Mouse (Mus musculus): ENCODE results near the gene Gm11127.
"Not testable (repeated sequence)": the region's sequence is repeated elsewhere in the genome, so short reads cannot be mapped to it uniquely, and the experiment has no call there.

The Gm11127 gene

DNA sequence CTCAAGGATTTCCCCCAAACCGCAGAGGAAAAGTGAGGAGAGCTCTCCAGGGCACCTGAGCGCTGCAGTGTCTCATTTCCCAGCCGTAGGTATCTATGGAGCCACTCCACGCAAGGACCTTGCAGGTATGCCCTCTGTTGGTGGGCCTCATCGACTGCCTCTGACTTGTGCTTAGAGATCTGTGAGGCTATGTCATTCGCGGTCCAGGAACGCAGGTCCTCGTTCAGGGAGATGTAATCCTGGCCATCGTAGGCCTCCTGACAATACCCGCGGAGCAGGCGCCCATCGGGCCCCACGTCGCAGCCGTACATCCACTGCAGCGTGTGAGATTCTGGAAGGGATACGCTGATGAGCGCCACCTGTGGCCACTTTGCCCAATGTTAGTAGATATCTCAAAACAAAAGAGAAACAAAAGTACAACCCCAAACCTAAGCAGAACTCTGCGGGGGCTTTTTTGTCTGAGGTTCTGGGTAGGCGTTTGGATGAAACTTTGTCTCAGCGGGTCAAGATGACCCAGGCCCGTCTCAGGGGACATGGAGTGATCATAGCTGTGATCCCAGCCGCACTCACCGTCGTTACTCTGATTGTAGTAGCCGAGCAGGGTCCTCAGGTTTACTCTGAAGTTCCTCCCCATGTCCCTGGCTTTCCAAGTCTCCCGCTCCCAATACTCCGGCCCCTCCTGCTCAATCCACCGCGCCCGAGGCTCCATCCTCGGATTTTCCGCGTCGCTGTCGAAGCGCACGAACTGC is 26.4 kb downstream of the Gm11127 start:
- not testable (repeated sequence) for DNase-seq (ENCODE audit: low read depth, low spot score)

DNA sequence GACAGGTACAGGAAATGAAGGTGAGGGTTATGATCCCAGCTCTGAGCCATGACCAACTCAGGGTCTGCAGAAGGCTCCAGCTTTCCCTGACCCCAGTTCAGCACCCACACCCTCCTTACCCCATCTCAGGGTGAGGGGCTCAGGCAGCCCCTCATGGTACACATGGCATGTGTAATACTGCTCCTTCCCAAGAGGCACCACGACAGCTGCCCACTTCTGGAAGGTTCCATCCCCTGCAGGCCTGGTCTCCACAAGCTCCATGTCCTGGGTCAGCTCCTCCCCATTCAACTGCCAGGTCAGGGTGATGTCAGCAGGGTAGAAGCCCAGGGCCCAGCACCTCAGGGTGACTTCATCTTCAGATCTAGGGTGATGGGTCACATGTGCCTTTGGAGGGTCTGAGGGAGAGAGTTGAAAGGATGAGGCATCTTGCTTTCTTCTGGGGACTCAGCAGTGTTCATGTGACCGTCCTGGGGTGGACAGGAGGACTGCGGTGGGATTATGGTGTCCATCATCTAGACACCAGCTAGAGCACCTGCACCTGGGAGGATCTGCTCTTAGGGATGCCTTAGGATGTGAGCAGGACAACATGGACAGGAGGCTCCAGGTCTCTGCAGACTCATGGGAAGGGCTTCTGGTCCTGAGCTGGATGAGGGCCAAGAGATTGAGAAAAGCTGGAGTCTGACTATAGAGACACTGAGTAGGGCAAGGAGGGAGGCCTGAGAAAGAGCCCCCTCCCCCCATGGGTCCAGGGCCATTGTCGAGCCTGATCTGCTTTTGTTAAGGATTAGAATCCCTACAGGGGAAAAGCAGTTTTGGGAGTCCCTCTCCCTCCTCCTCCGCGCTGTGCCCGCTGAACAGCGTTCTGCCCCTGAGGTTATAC is 27.2 kb downstream of the Gm11127 start:
- DNase-seq (ENCODE audit: low read depth, low spot score): not testable (repeated sequence)

DNA sequence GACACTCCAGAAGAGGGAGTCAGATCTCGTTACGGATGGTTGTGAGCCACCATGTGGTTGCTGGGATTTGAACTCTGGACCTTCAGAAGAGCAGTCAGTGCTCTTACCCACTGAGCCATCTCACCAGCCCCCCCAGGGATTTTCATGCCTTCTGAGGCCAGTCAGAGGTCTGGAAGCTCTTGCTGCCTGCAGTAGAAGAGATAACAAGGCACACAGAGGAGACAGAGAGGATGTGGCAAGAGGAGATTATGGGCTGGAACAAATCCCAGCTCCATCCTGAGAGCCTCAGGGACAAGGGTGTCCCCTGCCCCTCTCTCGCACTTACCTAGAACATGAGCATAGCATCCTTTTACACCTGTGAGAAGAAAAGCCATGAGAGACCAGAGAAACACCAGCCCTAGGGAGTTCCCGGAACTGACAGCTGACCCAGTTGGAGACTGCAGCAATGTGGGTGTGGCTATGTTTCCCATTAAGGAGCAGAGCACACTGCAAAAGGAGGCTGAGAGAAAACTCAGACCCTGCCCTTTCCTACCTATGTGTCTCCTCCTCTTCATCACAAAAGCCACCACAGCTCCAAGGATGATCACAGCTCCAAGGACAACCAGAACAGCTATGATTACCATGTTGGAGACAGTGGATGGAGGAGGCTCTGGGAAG is 28.0 kb downstream of the Gm11127 start:
- DNase-seq (ENCODE audit: low read depth, low spot score): not testable (repeated sequence)

DNA sequence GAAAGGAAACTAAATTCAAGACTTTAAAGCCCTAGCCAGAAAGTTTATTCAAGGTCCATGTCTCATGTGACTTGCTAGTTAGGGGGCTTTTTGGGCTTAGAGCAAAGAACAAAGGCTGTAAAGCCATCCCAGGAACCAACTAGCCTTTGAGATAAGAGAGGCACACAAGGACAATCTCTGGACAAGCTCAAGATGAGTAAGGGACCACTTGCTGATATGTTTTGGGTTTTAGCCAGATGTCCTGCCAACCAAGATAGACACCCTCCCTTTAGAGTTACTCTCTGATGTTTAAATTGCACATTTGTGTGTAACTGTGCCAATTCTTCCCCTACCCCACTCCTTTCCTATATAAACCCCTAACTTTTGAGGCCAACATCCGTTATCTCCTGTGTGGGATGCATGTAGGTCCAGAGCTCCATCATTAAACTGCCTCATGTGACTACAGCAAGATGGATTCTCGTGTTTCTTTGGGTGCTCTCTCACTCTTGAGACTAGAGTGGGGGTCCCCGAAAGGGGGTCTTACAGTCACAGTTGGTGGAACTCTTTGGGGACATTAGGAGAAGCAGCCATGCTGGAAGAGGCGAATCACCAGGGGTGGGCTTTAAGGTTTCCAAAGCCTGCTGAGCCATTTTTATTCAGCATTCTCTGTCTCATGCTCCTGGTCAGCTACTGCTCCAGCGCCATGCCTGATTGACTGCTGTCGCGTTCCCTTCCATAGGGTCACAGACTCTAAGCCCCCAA is 29.1 kb downstream of the Gm11127 start:
- no peak for DNase-seq (ENCODE audit: low read depth, low spot score)

DNA sequence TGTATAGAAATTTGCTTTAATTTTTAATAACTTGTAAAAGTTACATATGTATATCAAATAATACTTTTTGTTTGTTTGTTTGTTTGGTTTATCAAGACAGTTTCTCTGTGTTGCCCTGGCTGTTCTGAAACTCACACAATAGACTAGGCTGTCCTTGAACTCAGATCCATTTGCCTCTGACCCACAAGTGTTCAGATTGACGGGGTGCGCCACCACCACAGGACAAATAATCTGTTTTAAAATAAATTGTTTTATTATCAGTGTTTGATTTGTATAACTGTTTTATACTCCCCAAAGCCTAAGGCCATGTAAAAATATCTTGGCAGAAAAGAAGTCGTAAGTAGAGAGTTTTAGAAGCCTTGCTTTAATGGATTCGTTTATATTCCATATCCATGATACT is 30.5 kb downstream of the Gm11127 start:
- DNase-seq (ENCODE audit: low read depth, low spot score): no peak

DNA sequence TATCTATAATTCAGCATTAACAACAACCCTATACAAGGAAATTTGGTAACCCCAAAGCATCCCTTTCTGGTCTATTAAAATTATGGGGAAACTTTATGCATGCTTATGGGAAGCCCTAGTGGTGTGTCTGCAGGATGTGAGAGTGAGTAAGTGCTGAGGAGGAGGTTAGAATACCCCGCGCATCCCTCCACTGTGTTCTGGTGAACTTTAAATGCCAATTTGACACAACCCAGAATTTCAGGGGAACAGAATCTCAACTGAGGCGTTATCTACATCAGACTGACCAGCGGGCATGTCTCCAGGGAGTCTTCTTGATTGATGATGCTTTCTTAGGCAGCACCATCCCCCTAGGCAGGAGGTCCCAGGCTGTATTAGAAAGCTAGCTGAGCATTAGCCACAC is 32.3 kb downstream of the Gm11127 start:
- DNase-seq (ENCODE audit: low read depth, low spot score): no peak

DNA sequence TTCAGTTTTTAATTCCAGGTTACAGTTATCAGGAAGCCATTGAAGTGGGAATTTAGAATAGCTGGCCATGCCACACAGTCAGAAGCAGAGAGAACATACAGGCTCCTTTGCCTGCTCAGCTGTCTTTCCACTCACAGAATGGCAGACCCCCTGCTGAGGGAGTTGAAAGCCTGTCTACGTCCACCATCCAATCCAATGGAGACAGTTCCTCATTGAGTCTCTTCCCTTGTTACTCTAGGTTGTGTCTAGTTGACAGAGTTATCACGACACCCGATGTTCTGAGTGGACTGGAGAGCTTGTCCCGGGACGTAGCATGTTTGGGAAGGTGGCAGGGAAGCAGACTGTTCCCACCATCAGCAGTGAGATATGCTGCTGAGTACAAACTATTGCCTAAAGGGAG is 33.0 kb downstream of the Gm11127 start:
- no peak for DNase-seq (ENCODE audit: low read depth, low spot score)

DNA sequence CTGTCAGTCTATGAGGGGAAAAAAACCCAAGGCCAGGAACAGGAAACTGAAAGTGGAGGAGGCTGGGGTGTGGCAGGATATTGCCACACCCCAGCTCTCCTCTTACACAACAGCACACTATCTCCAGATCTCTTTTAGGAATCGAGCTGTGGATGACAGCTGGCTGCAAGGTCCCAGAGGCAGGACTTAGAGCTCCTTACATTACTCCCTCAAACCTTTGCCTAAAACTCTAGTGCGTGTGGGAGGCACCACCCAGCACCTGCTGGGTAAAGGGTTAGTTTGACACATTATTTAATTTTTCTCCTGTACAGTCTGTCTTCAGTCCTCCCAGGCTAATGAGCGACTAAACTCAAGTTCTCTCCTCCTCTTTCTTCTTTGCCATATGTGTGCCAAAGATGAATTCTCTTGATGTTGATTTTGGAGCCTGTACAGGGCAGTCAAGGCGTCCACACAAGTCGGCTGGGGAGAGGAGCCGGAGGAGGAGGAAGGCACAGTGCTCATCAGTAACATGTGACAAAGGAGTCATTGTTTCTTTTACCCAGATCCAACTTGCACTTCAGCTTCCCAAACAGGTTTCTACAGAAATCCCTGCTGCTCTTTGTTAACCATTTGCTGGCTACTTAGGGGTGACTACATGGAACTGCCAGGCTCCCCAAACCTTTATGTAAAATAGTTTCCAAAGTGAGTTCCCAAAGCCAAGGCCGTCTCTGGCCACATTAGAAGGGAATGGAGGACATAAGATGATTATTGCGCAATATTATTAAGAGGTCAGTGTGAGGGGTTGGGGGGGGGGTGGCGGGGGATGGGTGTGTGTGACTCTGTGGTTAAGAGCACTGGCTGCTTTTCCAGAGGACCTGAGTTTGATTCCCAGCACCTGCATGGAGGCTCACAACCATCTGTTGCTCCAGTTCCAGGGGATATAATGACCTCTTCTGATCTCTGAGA is 34.2 kb downstream of the Gm11127 start:
- no peak for DNase-seq (ENCODE audit: low read depth, low spot score)

DNA sequence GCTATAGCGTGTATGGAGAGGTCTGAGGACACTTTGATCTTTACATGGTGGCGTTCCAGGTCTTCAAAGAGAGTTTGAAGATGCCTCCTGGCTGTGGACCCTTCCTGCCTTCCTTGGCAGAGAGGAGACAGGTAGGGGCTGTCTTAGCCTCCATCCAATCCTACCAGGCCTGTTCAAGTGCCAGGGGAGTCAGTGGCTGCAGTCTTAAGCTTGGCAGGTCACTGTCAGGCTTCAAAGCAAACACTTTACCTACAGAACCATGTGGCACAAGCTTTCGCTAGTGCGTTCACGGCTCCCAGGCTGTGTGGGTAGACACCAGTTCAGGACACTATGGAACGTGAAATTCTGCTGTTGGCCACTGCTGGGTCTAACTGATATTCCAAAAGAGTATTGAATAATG is 35.2 kb downstream of the Gm11127 start:
- no peak for DNase-seq (ENCODE audit: low read depth, low spot score)

DNA sequence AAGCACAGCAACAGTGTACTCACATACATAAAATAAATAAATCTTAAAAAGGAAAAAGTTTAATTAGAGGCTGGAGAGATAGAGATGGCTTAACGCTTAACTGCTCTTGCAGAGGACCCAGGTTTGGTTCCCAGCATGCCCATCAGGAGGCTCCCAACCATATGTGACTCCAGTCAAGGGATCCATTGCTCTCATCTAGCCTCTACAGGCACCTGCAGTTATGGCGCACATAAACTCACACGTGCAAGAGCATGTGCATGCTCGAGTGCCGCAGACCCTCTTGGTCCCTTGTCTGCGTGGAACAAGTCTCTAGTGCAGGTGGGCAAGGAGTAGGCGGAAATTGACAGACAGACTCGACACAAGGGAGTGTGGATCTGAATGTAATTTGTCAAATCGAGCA is 36.1 kb downstream of the Gm11127 start:
- DNase-seq (ENCODE audit: low read depth, low spot score): no peak

DNA sequence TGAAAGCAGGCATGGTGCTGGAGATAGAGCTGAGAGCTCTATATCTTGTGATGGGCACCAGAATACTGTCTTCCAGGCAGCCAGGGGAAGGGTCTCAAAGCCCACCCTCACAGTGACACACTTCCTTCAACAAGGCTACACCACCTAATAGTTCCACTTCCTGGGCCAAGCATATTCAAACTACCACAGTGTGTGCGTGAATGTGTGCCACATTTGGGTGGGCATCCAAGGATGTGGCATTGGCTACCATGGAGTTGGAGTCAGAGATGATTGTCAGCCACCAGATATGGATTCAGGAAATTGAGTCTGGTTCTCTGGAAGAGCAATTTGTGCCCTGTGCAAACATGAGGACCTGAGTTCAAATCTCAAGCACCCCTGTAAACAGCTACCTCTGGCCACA is 36.9 kb downstream of the Gm11127 start:
- DNase-seq (ENCODE audit: low read depth, low spot score): no peak

DNA sequence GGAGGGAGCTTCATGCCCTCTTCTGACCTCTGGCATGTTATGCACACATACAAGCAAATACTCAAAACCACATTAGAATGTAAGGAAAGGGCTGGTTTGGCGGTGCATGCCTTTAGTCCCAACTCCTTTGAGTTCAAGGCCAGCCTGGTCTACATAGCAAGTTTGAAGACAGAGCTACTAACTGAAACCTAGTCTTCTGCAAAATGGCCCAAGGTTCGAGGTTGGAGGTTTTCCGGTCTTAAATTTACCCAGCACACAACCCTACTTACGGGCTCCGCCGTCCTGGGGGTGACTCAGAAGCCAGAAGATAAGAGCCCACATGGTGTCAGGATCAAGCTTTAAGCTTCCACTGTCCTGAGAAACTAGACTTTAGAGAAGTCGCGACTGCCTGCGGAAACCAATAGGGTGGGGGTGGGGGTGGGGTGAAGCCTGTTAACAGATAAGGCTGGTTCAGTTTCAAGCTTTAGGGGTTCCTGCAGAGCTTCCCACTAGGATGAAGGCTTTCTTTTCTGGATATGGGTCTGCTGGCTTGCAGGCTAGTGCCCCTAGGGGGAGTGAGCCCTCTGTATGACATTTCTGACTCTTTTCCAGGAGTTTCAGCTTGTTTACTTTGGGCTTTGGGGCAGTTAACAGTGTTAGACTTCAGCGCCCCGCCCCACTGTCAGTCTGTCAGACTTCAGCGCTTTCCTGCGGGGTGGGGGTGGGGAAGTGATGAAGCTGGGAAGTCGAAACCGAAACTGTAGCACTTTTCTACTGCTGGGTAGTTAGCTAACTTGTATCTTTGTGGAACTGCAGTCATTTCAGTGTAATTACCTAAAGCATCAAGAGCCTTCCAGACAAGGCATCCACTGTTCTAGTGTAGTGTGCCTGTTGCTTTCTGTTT is 37.7 kb downstream of the Gm11127 start, which contains the start of gene H2-T24:
Gene H2-T24 (minus strand): TSS at position 370 of the 883 bp plus-strand sequence.
- DNase-seq (ENCODE audit: low read depth, low spot score): no peak

DNA sequence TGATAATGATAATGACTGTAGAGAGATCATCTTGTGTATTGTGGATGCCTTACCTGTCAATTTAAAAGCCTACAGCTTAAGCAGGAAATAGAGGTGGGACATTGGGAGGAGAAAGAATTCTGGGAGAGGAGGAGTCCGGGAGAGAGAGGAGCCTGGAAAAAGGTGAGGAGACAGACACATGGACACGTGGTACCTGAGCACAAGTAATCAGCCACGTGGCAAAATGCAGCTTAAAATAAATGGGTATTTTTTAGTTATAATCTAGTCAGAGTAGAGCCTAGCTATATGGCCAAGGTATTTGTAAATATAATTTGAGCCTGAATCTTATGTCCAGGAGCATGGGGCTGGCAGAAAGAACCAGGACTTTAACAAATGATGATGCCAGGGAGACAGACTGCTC is 38.7 kb downstream of the Gm11127 start:
- no peak for DNase-seq (ENCODE audit: low read depth, low spot score)

DNA sequence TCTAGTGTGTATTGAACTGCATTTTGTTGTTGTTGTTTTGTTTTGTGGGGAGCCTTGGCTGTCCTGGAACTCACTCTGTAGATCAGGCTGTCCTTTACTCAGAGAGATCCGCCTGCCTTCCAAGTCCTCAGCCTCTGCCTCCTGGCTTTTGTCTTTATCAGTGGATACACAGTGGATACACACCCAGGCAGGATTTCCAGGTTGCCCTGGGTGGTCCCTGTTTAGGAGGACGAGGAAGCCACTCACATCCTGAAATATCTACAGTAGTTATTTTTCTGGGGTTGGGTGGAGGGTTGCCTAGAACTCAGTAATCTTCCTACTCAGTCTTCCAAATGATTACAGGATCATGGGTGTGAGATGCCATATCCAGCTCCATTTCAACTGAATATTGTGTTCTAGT is 39.2 kb downstream of the Gm11127 start:
- no peak for DNase-seq (ENCODE audit: low read depth, low spot score)

DNA sequence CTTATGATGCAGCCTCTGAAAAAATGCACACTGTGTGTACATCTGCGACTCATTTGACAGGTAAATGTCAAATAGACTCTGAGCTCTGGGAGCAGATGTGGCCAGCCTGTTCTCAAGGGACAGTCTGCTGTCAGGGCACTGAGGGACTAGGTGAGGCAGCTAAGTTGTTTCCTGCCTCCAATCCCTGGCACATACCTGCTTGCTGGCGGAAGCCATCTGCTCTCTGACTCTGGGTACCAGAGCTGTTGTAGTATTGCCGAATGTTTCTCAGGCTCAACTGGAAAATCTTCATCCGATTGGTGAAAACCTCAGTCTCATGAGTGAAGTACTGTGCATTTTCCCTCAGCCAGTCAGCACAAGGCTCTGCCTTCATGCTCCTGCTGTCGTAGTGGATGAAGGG is 41.1 kb downstream of the Gm11127 start:
- DNase-seq (ENCODE audit: low read depth, low spot score): no peak

DNA sequence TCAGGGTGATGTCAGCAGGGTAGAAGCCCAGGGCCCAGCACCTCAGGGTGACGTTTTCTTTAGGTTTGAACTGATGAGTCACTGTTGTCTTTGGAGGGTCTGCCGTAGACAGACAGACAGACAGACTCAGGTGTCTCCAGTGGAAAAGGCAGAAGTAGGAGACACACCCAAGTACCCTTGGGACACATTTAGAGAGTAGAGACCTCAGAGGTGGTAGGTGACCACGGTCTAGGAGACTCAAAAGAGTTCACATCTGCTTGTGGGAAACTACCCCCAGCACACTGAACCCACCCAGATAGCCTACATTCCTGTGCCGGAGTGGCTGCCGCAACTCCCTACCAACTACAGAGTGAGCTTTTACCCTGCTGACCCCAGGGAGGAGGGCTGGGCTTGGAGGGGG is 43.2 kb downstream of the Gm11127 start:
- no peak for DNase-seq (ENCODE audit: low read depth, low spot score)
